Mouse (Mus musculus): ENCODE measurements around the gene Il15. TPM values are rescaled to one million over a fixed set of nuclear protein-coding genes. Genes with fewer than 3 reads are reported as not detected.

Il15 gene
- 0.79 and 1.00 TPM in 2 replicates for polyA plus RNA-seq (2012; rRNA removed)

DNA sequence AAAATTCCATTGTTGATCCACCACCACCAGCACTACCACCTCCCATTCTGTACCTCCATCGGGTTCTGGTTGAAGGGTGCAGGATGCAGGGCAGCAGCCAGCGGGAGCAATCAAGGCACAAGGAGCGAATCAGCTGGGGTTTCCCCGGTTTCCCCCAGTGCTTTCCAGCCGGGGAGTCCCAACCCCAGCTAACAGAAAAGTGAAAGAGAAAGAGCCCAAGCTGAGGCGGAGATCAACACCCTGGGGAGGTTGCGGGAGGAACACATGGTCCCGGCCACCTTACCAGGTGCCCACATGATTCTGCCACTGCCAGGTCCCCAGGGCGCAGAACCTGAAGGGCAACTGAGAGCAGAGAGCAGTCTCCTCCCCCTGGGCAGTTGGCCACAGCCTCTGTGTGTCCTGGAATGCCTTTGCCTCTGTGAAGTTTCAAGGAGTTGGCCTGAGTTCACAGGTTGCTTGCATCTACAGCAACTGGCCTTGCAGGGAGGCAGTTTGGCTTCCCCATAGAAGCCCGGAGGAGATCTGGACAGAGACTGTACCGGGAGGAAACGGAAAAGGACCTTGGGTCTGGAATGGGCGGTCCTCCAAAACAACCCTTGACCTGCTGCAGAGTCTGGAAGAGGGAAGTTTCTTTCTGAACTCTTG is at the start of gene Il15:
Gene Il15 (minus strand): TSS at position 537 of the 645 bp plus-strand sequence.
- TF ChIP-seq POLR2A (IDR thresholded peaks at IDR 0.05; ENCODE audit: borderline replicate concordance, extremely low read depth, insufficient read depth, insufficient read length, poor library complexity, severe bottlenecking) = no peak
- no peak for TF ChIP-seq CTCF (IDR thresholded peaks at IDR 0.05; ENCODE audit: borderline replicate concordance, extremely low read depth, insufficient read depth, insufficient read length)
- peak; percentile 20 for DNase-seq (ENCODE audit: low read depth)

DNA sequence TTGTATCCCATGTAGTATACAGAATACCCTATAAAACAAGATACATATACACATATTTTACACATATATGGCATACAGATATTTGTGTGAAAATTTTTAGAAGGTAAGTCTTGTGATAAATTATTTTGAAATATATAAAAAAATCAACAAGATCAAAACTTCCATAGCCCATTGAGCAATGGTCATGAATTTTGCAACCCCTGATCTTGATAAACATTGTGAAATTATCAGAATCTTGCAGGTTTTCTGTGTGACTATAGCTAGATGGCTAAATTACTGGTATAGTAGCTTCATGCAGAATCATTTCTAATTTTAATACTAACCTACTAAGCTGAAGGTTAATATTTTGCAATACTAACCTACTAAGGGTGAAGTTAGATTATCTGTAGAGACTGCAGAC is 41.9 kb upstream of the Il15 start:
- no peak for DNase-seq (ENCODE audit: low read depth)
- TF ChIP-seq POLR2A (IDR thresholded peaks at IDR 0.05; ENCODE audit: borderline replicate concordance, extremely low read depth, insufficient read depth, insufficient read length, poor library complexity, severe bottlenecking) (no peak), CTCF (IDR thresholded peaks at IDR 0.05; ENCODE audit: borderline replicate concordance, extremely low read depth, insufficient read depth, insufficient read length) (no peak)

DNA sequence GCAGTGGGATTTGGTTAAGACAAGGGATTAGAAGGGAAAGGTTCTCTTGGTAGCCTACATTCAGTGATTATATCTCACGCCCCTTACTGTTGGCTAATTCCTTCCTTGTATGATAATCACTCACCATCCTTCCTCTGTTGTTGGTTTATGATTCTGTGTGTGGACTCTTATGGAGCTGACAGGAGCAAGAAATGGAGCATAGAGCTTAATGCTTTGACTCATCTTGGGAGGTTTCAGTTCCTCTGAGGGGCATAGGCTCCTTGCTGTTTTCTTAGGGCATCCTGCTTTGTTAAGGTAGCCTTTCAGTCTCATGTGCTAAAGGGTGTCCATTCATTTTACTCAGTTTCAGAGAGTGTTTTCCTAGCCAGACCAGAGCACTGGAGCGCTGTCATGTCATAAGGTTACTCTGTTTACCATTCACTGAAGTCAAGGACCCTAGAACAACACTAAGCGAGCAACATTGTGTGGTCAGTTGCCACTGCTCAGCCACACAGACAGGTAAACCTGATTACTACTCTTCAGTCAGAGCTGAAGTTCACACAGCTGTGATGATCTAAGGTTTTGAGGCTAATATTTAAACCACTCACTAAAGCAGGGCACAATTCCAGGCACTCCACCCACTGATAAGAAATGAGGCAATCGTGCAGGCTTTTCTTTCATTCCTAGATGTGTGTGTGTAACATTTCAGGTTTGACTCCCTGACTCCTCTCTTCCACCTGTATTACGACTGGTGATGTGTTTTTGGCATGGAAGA is 13.7 kb upstream of the Il15 start:
- TF ChIP-seq CTCF (IDR thresholded peaks at IDR 0.05; ENCODE audit: borderline replicate concordance, extremely low read depth, insufficient read depth, insufficient read length) = no peak
- no peak for TF ChIP-seq POLR2A (IDR thresholded peaks at IDR 0.05; ENCODE audit: borderline replicate concordance, extremely low read depth, insufficient read depth, insufficient read length, poor library complexity, severe bottlenecking)
- no peak for DNase-seq (ENCODE audit: low read depth)

DNA sequence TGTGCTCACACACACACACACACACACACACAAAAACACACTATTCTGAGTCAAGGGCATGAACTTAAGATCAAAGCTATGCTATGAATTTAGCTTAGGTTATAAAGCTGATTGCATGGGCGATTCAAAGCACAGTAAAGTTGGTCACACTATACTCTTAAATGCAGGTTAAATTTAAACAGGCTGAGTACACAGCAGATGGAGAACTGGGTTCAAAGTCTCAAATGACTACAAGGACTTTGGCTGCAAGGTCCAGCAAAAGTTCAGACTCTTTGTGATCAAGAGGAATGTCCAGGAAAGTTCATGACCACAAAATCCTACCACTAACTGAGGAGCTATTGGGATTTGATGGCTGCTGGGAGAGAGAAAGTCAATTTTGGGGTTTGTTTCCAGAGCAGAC is 12.5 kb upstream of the Il15 start:
- TF ChIP-seq CTCF (IDR thresholded peaks at IDR 0.05; ENCODE audit: borderline replicate concordance, extremely low read depth, insufficient read depth, insufficient read length) (no peak), POLR2A (IDR thresholded peaks at IDR 0.05; ENCODE audit: borderline replicate concordance, extremely low read depth, insufficient read depth, insufficient read length, poor library complexity, severe bottlenecking) (no peak)

DNA sequence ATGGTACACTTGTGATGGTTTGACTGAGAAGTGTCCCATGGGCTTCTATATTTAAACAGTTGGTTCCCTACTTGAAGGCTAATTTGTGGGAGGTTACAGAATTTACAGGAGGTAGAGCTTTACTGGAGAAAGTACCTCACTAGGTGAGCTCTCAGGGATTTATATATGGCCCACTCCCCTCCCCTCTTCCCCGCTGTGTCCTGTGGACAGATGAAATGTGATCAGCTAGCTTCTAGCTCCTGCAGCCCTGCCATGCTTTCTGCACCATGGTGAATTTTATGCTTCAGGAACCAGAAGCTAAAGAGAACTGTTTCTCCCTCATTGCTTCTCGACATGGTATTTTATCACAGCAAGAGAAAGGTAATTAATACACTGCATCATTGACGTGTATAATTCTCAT is 7.1 kb upstream of the Il15 start:
- no peak for DNase-seq (ENCODE audit: low read depth)
- no peak for TF ChIP-seq POLR2A (IDR thresholded peaks at IDR 0.05; ENCODE audit: borderline replicate concordance, extremely low read depth, insufficient read depth, insufficient read length, poor library complexity, severe bottlenecking)
- no peak for TF ChIP-seq CTCF (IDR thresholded peaks at IDR 0.05; ENCODE audit: borderline replicate concordance, extremely low read depth, insufficient read depth, insufficient read length)

More for the DNA sequence above, 12.5 kb upstream of the Il15 start:
- no peak for DNase-seq (ENCODE audit: low read depth)

DNA sequence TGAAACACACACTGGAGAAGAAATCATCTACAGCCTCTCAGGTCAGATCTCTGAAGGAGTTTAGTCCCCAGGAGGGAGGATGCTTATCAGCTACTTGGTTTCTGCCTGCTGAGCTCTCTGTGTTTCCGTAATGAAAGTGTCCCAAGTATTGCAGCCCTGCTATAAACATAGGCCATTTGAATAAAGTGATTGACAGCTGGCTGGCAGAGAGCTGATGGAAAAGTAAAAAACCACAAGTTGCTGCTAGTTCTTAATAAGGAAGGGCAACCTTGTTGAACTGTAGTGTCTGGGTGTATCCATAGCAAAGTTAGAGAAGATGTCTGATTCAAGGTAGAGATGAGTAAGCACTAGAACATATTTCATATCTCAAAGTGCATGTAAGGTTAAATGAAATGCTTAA is 4.0 kb upstream of the Il15 start:
- TF ChIP-seq POLR2A (IDR thresholded peaks at IDR 0.05; ENCODE audit: borderline replicate concordance, extremely low read depth, insufficient read depth, insufficient read length, poor library complexity, severe bottlenecking) (no peak), CTCF (IDR thresholded peaks at IDR 0.05; ENCODE audit: borderline replicate concordance, extremely low read depth, insufficient read depth, insufficient read length) (no peak)
- no peak for DNase-seq (ENCODE audit: low read depth)

DNA sequence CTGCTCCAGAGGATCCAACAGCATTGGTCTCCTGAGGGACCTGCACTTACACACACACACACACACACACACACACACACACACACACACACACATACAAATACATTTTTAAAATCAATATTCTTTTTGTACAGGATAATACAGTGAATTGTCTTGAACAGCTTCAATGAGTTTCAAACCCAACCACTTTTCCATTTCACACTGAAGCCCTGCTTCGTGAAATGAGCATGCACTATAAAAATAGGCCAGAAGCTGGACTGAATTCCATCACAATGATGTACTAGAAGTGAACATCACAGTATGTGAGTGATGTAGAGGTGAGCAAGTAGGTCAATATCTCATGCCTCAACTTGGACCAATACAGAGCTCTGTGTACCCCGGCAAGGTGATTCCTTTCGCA is 1.0 kb upstream of the Il15 start:
- no peak for DNase-seq (ENCODE audit: low read depth)
- TF ChIP-seq CTCF (IDR thresholded peaks at IDR 0.05; ENCODE audit: borderline replicate concordance, extremely low read depth, insufficient read depth, insufficient read length) (no peak), POLR2A (IDR thresholded peaks at IDR 0.05; ENCODE audit: borderline replicate concordance, extremely low read depth, insufficient read depth, insufficient read length, poor library complexity, severe bottlenecking) (no peak)

DNA sequence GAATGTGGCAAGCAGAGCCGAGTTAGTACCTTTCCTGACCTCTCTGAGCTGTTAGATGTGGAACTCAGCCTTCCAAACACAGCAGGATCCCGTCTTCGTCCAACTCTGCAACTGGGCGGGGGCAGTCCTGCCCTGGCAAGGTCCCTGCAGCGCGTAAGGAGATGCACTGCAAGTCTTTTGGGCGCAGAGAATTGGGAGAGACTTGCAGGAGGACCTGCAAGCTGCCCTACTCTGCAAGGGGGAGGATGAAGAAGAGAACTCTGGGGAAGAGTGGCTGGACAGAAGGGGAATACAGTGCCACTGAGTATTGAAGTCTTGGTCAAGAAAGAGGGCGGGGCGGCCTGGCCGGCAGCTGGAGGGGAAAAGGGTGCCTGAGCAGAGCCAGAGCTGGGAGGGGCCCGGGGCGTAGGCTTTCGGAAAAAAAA is 749 bp downstream of the Il15 start:
- DNase-seq (ENCODE audit: low read depth) = peak; percentile 36
- TF ChIP-seq CTCF (IDR thresholded peaks at IDR 0.05; ENCODE audit: borderline replicate concordance, extremely low read depth, insufficient read depth, insufficient read length) (no peak), POLR2A (IDR thresholded peaks at IDR 0.05; ENCODE audit: borderline replicate concordance, extremely low read depth, insufficient read depth, insufficient read length, poor library complexity, severe bottlenecking) (no peak)

DNA sequence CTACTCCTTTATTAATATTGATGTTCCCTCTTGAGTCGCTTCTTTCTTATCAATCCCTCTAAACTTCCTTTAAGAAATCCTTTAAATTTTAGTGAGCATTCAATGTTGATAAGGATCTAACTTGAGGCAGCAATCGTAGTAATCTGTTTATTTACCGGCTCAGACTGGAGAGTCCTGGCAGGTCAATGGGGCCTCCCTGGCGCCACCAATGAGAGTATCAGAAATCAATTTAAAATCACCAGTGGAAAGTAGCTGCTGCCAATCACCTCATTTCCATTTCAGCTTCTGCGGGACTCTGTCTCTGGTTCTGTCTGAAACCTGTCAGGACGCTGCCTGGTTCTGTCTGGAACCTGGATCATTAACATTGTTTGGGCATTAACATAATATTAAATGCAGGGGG is 1.5 kb downstream of the Il15 start:
- TF ChIP-seq POLR2A (IDR thresholded peaks at IDR 0.05; ENCODE audit: borderline replicate concordance, extremely low read depth, insufficient read depth, insufficient read length, poor library complexity, severe bottlenecking) (no peak), CTCF (IDR thresholded peaks at IDR 0.05; ENCODE audit: borderline replicate concordance, extremely low read depth, insufficient read depth, insufficient read length) (no peak)
- no peak for DNase-seq (ENCODE audit: low read depth)

DNA sequence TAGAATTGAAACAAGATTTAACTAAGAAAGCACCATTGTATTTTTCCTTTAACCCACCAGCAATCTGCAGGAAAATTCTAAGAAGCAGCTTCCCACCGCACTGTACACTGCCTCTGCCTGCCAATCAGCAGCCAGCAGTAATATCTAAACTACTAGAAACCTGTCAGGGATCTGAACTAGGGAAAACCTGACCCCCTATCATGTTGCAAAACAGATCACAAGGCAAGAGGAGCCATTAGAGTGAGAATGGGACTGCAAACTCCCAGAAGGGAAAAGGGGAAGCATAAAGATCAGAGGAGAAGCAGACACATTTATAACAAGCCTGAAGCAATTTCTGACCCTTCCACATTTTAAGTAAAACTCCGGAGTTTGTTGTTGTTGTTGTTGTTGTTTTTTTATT is 2.0 kb downstream of the Il15 start:
- peak; percentile 4 for DNase-seq (ENCODE audit: low read depth)
- no peak for TF ChIP-seq POLR2A (IDR thresholded peaks at IDR 0.05; ENCODE audit: borderline replicate concordance, extremely low read depth, insufficient read depth, insufficient read length, poor library complexity, severe bottlenecking)
- TF ChIP-seq CTCF (IDR thresholded peaks at IDR 0.05; ENCODE audit: borderline replicate concordance, extremely low read depth, insufficient read depth, insufficient read length) = no peak

DNA sequence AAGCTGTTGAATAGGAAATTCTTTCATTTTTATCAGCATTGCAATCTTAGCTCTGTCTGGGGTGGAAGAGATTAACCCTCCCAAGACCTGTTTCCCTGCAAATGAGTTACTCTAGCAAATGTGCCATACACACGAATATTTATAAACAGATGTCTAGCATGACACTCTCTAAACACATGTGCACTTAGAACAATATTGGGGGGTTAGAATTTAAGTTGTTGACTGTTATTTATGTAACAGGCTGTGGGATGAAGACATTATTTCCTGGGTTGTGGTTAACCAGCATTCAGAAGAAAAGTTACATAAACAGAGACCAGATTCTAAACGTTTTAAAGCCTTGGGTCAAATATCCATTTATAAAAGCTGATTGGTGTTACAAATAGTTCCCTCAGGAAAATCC is 2.6 kb downstream of the Il15 start:
- no peak for TF ChIP-seq CTCF (IDR thresholded peaks at IDR 0.05; ENCODE audit: borderline replicate concordance, extremely low read depth, insufficient read depth, insufficient read length)
- no peak for TF ChIP-seq POLR2A (IDR thresholded peaks at IDR 0.05; ENCODE audit: borderline replicate concordance, extremely low read depth, insufficient read depth, insufficient read length, poor library complexity, severe bottlenecking)
- DNase-seq (ENCODE audit: low read depth) = no peak

DNA sequence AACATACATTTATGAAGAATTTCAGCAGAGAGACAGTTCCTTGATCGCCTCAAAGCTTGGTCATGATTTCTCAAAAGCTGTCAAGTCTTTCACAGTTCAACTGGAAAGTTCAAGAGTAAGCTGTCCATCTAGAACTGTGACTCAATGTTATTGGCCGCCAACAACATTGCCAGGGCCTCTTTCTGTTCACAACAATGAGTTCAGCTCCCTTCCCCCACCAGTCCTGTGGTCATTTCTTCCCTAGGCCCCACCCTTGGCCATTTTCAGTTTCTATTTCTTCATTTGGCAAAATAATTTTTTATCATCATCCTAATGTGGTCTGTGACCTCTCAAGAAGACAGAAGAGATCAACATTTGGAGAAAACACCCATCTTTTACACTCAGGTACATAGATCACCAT is 4.5 kb downstream of the Il15 start:
- DNase-seq (ENCODE audit: low read depth) = no peak

More for the DNA sequence above, 4.5 kb downstream of the Il15 start:
- TF ChIP-seq POLR2A (IDR thresholded peaks at IDR 0.05; ENCODE audit: borderline replicate concordance, extremely low read depth, insufficient read depth, insufficient read length, poor library complexity, severe bottlenecking) (no peak), CTCF (IDR thresholded peaks at IDR 0.05; ENCODE audit: borderline replicate concordance, extremely low read depth, insufficient read depth, insufficient read length) (no peak)
